Mouse (Mus musculus): ENCODE data around the gene Lysmd1. TPM values are rescaled to one million over a fixed set of nuclear protein-coding genes. Genes with fewer than 3 reads are reported as not detected.

The Lysmd1 gene
- polyA plus RNA-seq, 1 experiment from 2014 or later, result 9.1 TPM

- no peak for ATAC-seq (ENCODE audit: insufficient number of reproducible peaks, low FRiP score)
- H3K9ac ChIP-seq, result no peak overlapping the region
- H3K4me1 ChIP-seq (replicated peaks), result peaks cover 19% of the 10 kb centered on the region
- H3K27me3 ChIP-seq (replicated peaks), result no peaks in the 10 kb centered on the region
- no peak overlapping the region for H3K27ac ChIP-seq (ENCODE audit: poor library complexity, severe bottlenecking)
- peaks cover 16% of the 10 kb centered on the region for H3K36me3 ChIP-seq
- no peaks in the 10 kb centered on the region; the same call in 1 of the 2 replicates for H3K9me3 ChIP-seq (replicated peaks)
- 85% methylated on average over 3 of the region's 3 CpGs for WGBS
- no peak overlapping the region for H3K4me2 ChIP-seq
- H3K4me3 ChIP-seq, result no peak overlapping the region
These were observed 2.4 kb downstream of the Lysmd1 start for GRCm38 (mm10) chr3:95136336-95136735.

GRCm38 (mm10) chr3:95139586-95140288, 5.8 kb downstream of the Lysmd1 start:
- H3K9ac ChIP-seq, result no peak overlapping the region; the same call in 1 of the 2 replicates
- H3K36me3 ChIP-seq, result 0 out of 2 replicates have a peak, but pooled peaks cover 8% of the 10 kb centered on the region
- peaks cover 14% of the 10 kb centered on the region for H3K4me1 ChIP-seq (replicated peaks)
- H3K27ac ChIP-seq (ENCODE audit: poor library complexity, severe bottlenecking), result no peak overlapping the region
- no peaks in the 10 kb centered on the region for H3K27me3 ChIP-seq (replicated peaks)
- WGBS, result 56% methylated on average over 25 of the region's 25 CpGs
- no peaks in the 10 kb centered on the region; the same call in 1 of the 2 replicates for H3K9me3 ChIP-seq (replicated peaks)
- no peak overlapping the region for H3K4me3 ChIP-seq
- H3K4me2 ChIP-seq, result peak overlapping the region; percentile 42
- no peak for ATAC-seq (ENCODE audit: insufficient number of reproducible peaks, low FRiP score)

- WGBS, result 43% methylated on average over 18 of the region's 18 CpGs
- Histone ChIP-seq H3K9ac (no peak overlapping the region; the same call in 1 of the 2 replicates), H3K9me3 (replicated peaks) (no peaks in the 10 kb centered on the region; the same call in 1 of the 2 replicates), H3K4me1 (replicated peaks) (peaks cover 9% of the 10 kb centered on the region), H3K27ac (ENCODE audit: poor library complexity, severe bottlenecking) (no peak overlapping the region), H3K36me3 (0 out of 2 replicates have a peak, but pooled peaks cover 8% of the 10 kb centered on the region), H3K4me2 (peak overlapping the region; percentile 42), H3K4me3 (no peak overlapping the region), H3K27me3 (replicated peaks) (no peaks in the 10 kb centered on the region)
- no peak for ATAC-seq (ENCODE audit: insufficient number of reproducible peaks, low FRiP score)
These were observed 6.4 kb downstream of the Lysmd1 start for GRCm38 (mm10) chr3:95140289-95140595.

- Histone ChIP-seq H3K9ac (no peak overlapping the region), H3K36me3 (0 out of 2 replicates have a peak, but pooled peaks cover 8% of the 10 kb centered on the region), H3K27ac (ENCODE audit: poor library complexity, severe bottlenecking) (no peak overlapping the region), H3K4me1 (replicated peaks) (peaks cover 3% of the 10 kb centered on the region), H3K4me2 (peak overlapping the region; percentile 42; the same call in 1 of the 2 replicates), H3K27me3 (replicated peaks) (no peaks in the 10 kb centered on the region), H3K9me3 (replicated peaks) (no peaks in the 10 kb centered on the region; the same call in 1 of the 2 replicates), H3K4me3 (no peak overlapping the region)
- WGBS, result 80% methylated on average over 6 of the region's 6 CpGs
- ATAC-seq (ENCODE audit: insufficient number of reproducible peaks, low FRiP score), result no peak
These were observed 6.9 kb downstream of the Lysmd1 start for GRCm38 (mm10) chr3:95140795-95141194.

- Histone ChIP-seq H3K9ac (no peak overlapping the region), H3K4me2 (no peak overlapping the region), H3K4me3 (no peak overlapping the region), H3K9me3 (replicated peaks) (no peaks in the 10 kb centered on the region; the same call in 1 of the 2 replicates), H3K36me3 (0 out of 2 replicates have a peak, but pooled peaks cover 8% of the 10 kb centered on the region), H3K27ac (ENCODE audit: poor library complexity, severe bottlenecking) (no peak overlapping the region), H3K27me3 (replicated peaks) (no peaks in the 10 kb centered on the region), H3K4me1 (replicated peaks) (no peaks in the 10 kb centered on the region)
- 91% methylated on average over 9 of the region's 9 CpGs for WGBS
- no peak for ATAC-seq (ENCODE audit: insufficient number of reproducible peaks, low FRiP score)
These were observed 7.6 kb downstream of the Lysmd1 start for GRCm38 (mm10) chr3:95141474-95141873.

GRCm38 (mm10) chr3:95141952-95142616, 8.2 kb downstream of the Lysmd1 start, which contains the start of gene Tnfaip8l2:
Gene Tnfaip8l2 (minus strand): TSS chr3:95142360.
- Histone ChIP-seq H3K4me2 (no peak within 1 kb of the TSS), H3K4me1 (replicated peaks) (no peaks in the 10 kb centered on the region), H3K4me3 (no peak within 1 kb of the TSS), H3K9ac (no peak within 1 kb of the TSS), H3K36me3 (0 out of 2 replicates have a peak, but pooled peaks cover 8% of the 10 kb centered on the region), H3K27ac (ENCODE audit: poor library complexity, severe bottlenecking) (no peak within 1 kb of the TSS), H3K9me3 (replicated peaks) (no peaks in the 10 kb centered on the region; the same call in 1 of the 2 replicates), H3K27me3 (replicated peaks) (no peaks in the 10 kb centered on the region)
- no peak for ATAC-seq (ENCODE audit: insufficient number of reproducible peaks, low FRiP score)
- WGBS, result 78% methylated on average over 10 of the region's 10 CpGs

- Histone ChIP-seq H3K4me1 (replicated peaks) (no peaks in the 10 kb centered on the region), H3K36me3 (0 out of 2 replicates have a peak, but pooled peaks cover 8% of the 10 kb centered on the region), H3K27ac (ENCODE audit: poor library complexity, severe bottlenecking) (no peak overlapping the region), H3K9me3 (replicated peaks) (no peaks in the 10 kb centered on the region; the same call in 1 of the 2 replicates), H3K4me3 (no peak overlapping the region), H3K9ac (no peak overlapping the region), H3K4me2 (no peak overlapping the region), H3K27me3 (replicated peaks) (no peaks in the 10 kb centered on the region)
- ATAC-seq (ENCODE audit: insufficient number of reproducible peaks, low FRiP score), result 0 out of 2 replicates have a peak, but pooled peaks have one; percentile 29
- WGBS, result 8% methylated on average over 5 of the region's 5 CpGs
These were observed 8.7 kb downstream of the Lysmd1 start for GRCm38 (mm10) chr3:95142617-95143011.

GRCm38 (mm10) chr3:95147924-95148323, 14.0 kb downstream of the Lysmd1 start:
- Histone ChIP-seq H3K36me3 (no peaks in the 10 kb centered on the region), H3K4me2 (no peak overlapping the region), H3K4me1 (replicated peaks) (no peaks in the 10 kb centered on the region), H3K9me3 (replicated peaks) (no peaks in the 10 kb centered on the region), H3K4me3 (no peak overlapping the region), H3K27me3 (replicated peaks) (no peaks in the 10 kb centered on the region), H3K9ac (no peak overlapping the region), H3K27ac (ENCODE audit: poor library complexity, severe bottlenecking) (no peak overlapping the region)
- 61% methylated on average over 3 of the region's 3 CpGs for WGBS
- ATAC-seq (ENCODE audit: insufficient number of reproducible peaks, low FRiP score), result no peak

- Histone ChIP-seq H3K4me1 (replicated peaks) (no peaks in the 10 kb centered on the region), H3K27me3 (replicated peaks) (no peaks in the 10 kb centered on the region), H3K9ac (no peak overlapping the region), H3K36me3 (no peaks in the 10 kb centered on the region), H3K27ac (ENCODE audit: poor library complexity, severe bottlenecking) (no peak overlapping the region), H3K9me3 (replicated peaks) (no peaks in the 10 kb centered on the region), H3K4me2 (no peak overlapping the region), H3K4me3 (no peak overlapping the region)
- ATAC-seq (ENCODE audit: insufficient number of reproducible peaks, low FRiP score), result no peak
- WGBS, result 49% methylated on average over 4 of the region's 4 CpGs
These were observed 20.0 kb downstream of the Lysmd1 start for GRCm38 (mm10) chr3:95153874-95154273.

GRCm38 (mm10) chr3:95159511-95159986, 25.7 kb downstream of the Lysmd1 start:
- 16% methylated on average over 8 of the region's 8 CpGs for WGBS
- Histone ChIP-seq H3K9ac (peak overlapping the region; percentile 64), H3K4me1 (replicated peaks) (peaks cover 40% of the 10 kb centered on the region), H3K4me3 (peak overlapping the region; percentile 62), H3K27ac (ENCODE audit: poor library complexity, severe bottlenecking) (no peak overlapping the region), H3K36me3 (no peaks in the 10 kb centered on the region), H3K27me3 (replicated peaks) (peaks cover 13% of the 10 kb centered on the region; the same call in 1 of the 2 replicates), H3K9me3 (replicated peaks) (no peaks in the 10 kb centered on the region), H3K4me2 (peak overlapping the region; percentile 98)
- no peak for ATAC-seq (ENCODE audit: insufficient number of reproducible peaks, low FRiP score)
